Mouse (Mus musculus) stomach, embryonic 16.5 days (tissue): ENCODE measurements around the gene Azin2. TPM values are rescaled to one million over a fixed set of nuclear protein-coding genes. Genes with fewer than 3 reads are reported as not detected.

Source experiments
- ATAC-seq: fragments of 200-750 bp; cut with Nextera tagmentation; 2 replicates; pipeline ENCODE4 v1.8.0; 2017; ENCODE audit warnings: moderate number of reproducible peaks, moderate TSS enrichment; ENCODE audit not compliant: insufficient read depth, low FRiP score
- H3K27ac ChIP-seq: fragments of 300-500 bp; sonication (generic); 2 replicates; pipeline ENCODE4 v1.5.1; 2014; ENCODE audit warnings: low read length
- H3K27me3 ChIP-seq: fragments of 300-500 bp; sonication (generic); 2 replicates; pipeline ENCODE4 v1.6.1; 2014; ENCODE audit warnings: low read length, control low read depth, mixed read lengths; ENCODE audit not compliant: control insufficient read depth, insufficient read depth
- H3K36me3 ChIP-seq: fragments of 300-500 bp; sonication (generic); 2 replicates; pipeline ENCODE4 v1.6.1; 2014; ENCODE audit warnings: low read length; ENCODE audit not compliant: control insufficient read depth, insufficient read depth
- H3K4me1 ChIP-seq: fragments of 300-500 bp; sonication (generic); 2 replicates; pipeline ENCODE4 v1.6.1; 2014; ENCODE audit warnings: low read length, control low read depth, mixed read lengths; ENCODE audit not compliant: control insufficient read depth, insufficient read depth
- H3K4me2 ChIP-seq: fragments of 300-500 bp; sonication (generic); 2 replicates; pipeline ENCODE4 v1.6.1; 2014; ENCODE audit warnings: low read depth, low read length, mixed read lengths
- H3K4me3 ChIP-seq: fragments of 300-500 bp; sonication (generic); replicated peaks from 2 replicates; pipeline ENCODE4 v1.5.1; 2014; ENCODE audit warnings: mild to moderate bottlenecking, low read length
- H3K9ac ChIP-seq: fragments of 300-500 bp; sonication (generic); 2 replicates; pipeline ENCODE4 v1.6.1; 2014; ENCODE audit warnings: low read length
- H3K9me3 ChIP-seq: fragments of 300-500 bp; sonication (generic); replicated peaks from 2 replicates; pipeline ENCODE4 v1.6.1; 2016; ENCODE audit warnings: low read length, control low read depth; ENCODE audit not compliant: control insufficient read depth
- WGBS: fragments of 180-500 bp; shearing (Covaris S2); extraction: QIAGEN DNeasy Blood & Tissue Kit; methylation state at CpG from one replicate; pipeline ENCODE4 v1.1.7; 2014; 5-methylcytosine and 5-hydroxymethylcytosine counted together
- polyA plus RNA-seq: library from polyadenylated mRNA; unstranded; fragments of >200 nt; fragmentation: Nextera tagmentation; extraction: Ambion mirVana; gene quantifications from 2 replicates; pipeline ENCODE4 v1.2.1, GENCODE M21; 2015

Gene Azin2
- polyA plus RNA-seq, 1 experiment from 2014 or later: 14.3 TPM

GRCm38 (mm10) chr4:128900484-128900883 is 61.8 kb downstream of the Azin2 start:
- 83% methylated on average over 14 of the region's 14 CpGs for WGBS
- Histone ChIP-seq H3K9me3 (no peaks in the 10 kb centered on the region), H3K27ac (no peak overlapping the region), H3K9ac (no peak overlapping the region), H3K36me3 (no peaks in the 10 kb centered on the region), H3K4me3 (no peak overlapping the region), H3K27me3 (no peaks in the 10 kb centered on the region), H3K4me1 (peaks cover 25% of the 10 kb centered on the region), H3K4me2 (no peak overlapping the region)
- ATAC-seq: no peak

DNA sequence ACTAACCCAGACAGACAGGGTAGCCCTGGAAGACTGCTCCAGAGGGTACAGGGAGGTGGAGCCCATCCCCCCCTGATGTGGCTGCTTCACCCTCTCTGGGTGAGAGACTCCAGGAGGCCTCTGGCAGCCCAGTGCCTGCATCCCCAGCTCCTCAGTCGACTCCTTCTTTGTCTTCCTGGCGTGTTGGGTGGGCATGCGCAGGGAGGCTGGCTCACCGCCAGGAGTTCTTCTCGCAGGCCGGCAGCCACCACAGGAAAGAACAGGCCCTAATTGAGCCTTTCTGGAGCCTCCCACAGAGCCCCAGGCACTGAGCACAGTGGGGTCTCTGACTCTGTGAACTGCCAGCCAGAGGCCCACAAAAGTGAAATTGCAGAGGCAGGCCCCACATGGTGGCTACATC is 62.9 kb downstream of the Azin2 start:
- peak; percentile 78 for ATAC-seq
- H3K4me2 ChIP-seq: no peak overlapping the region
- H3K9me3 ChIP-seq: no peaks in the 10 kb centered on the region
- H3K4me1 ChIP-seq: peaks cover 25% of the 10 kb centered on the region
- WGBS: 19% methylated on average over 6 of the region's 6 CpGs
- H3K36me3 ChIP-seq: no peaks in the 10 kb centered on the region
- no peaks in the 10 kb centered on the region for H3K27me3 ChIP-seq
- H3K4me3 ChIP-seq: no peak overlapping the region
- H3K9ac ChIP-seq: peak overlapping the region; percentile 59
- peak overlapping the region; percentile 81 for H3K27ac ChIP-seq

DNA sequence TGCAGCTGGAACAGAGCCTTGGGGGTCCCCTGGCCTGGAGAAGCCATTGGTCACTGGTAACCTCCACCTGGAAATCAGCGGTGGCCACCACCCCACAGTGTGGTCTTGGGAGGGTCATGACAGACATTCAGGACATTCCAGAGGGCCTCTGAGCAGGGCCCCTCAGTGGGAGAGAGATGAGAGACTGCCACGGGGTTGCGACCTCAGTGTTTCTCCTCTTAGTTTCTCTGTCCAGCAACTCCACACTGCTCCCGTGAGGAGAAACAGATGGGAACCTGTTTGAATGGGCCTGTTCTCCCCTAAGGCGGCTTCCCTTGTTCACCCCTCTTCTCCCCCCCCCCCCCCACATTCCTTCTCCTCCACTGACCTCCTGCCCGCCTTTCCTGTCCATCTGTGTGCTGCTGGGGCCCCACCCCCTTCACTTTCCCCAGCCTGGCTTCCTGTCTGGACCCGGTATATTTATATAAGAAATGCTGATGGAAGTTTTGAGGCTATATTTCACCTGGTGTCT is 64.3 kb downstream of the Azin2 start:
- Histone ChIP-seq H3K27me3 (no peaks in the 10 kb centered on the region), H3K9ac (no peak overlapping the region), H3K4me3 (no peak overlapping the region), H3K4me2 (no peak overlapping the region), H3K9me3 (no peaks in the 10 kb centered on the region), H3K36me3 (no peaks in the 10 kb centered on the region), H3K27ac (no peak overlapping the region), H3K4me1 (peaks cover 23% of the 10 kb centered on the region)
- peak; percentile 48 for ATAC-seq
- WGBS: 8% methylated on average over 7 of the region's 7 CpGs

DNA sequence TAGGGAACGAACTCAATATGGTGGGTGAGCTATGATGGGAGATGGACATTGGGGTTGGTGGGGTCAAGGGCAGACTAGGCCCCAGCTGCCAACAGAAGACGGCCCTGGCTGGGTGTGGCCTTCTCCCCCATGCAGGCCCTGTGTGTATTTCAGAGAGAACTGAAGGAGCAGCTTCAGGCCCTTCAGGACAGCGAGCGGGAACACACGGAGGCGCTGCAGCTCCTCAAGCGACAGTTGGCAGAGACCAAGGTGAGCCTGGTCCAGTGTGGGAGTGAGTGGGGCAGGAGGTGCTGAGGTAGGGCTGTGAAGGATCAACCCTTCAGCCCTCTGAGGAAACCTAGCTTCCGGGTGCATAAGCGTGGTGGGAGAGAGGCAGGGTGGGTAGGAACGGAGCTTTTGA is 65.6 kb downstream of the Azin2 start:
- no peak overlapping the region for H3K9ac ChIP-seq
- ATAC-seq: no peak
- no peak overlapping the region for H3K4me3 ChIP-seq
- 91% methylated on average over 10 of the region's 10 CpGs for WGBS
- no peaks in the 10 kb centered on the region for H3K36me3 ChIP-seq
- H3K4me2 ChIP-seq: no peak overlapping the region
- H3K27me3 ChIP-seq: no peaks in the 10 kb centered on the region
- no peaks in the 10 kb centered on the region for H3K9me3 ChIP-seq
- H3K4me1 ChIP-seq: peaks cover 23% of the 10 kb centered on the region
- no peak overlapping the region for H3K27ac ChIP-seq

GRCm38 (mm10) chr4:128895841-128896240 is 66.4 kb downstream of the Azin2 start:
- H3K27me3 ChIP-seq: no peaks in the 10 kb centered on the region
- no peak overlapping the region for H3K4me2 ChIP-seq
- H3K4me3 ChIP-seq: no peak overlapping the region
- no peak overlapping the region for H3K27ac ChIP-seq
- H3K9me3 ChIP-seq: no peaks in the 10 kb centered on the region
- 87% methylated on average over 4 of the region's 4 CpGs for WGBS
- no peaks in the 10 kb centered on the region for H3K36me3 ChIP-seq
- H3K9ac ChIP-seq: no peak overlapping the region
- no peak for ATAC-seq
- peaks cover 23% of the 10 kb centered on the region for H3K4me1 ChIP-seq

- Histone ChIP-seq H3K4me2 (no peak overlapping the region), H3K4me3 (no peak overlapping the region), H3K9me3 (no peaks in the 10 kb centered on the region), H3K9ac (no peak overlapping the region), H3K27me3 (no peaks in the 10 kb centered on the region), H3K4me1 (peaks cover 15% of the 10 kb centered on the region), H3K27ac (no peak overlapping the region), H3K36me3 (no peaks in the 10 kb centered on the region)
- 82% methylated on average over 12 of the region's 12 CpGs for WGBS
- no peak for ATAC-seq
Observed at GRCm38 (mm10) chr4:128894112-128894511, 68.1 kb downstream of the Azin2 start.

DNA sequence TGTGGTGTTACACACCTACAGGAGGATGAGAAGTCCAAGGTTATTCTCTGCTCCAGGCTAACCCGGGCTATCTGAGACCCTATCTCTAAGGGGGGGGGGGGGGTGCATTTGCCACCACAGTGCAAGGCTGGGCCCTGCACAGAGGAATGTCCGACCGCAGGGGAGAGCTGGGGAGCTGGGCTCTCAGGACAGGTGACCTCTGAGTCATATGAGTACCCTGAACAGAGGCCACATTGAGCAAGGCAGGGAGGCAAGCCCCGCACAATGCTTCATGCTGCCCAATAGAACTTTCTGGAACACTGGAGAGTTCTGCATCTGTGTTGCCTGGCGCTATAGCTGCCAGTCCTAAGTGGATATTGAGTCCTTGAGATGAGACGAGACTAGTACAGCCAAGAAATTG is 70.1 kb downstream of the Azin2 start:
- Histone ChIP-seq H3K4me3 (no peak overlapping the region), H3K36me3 (no peaks in the 10 kb centered on the region), H3K4me2 (no peak overlapping the region), H3K4me1 (no peaks in the 10 kb centered on the region), H3K9ac (no peak overlapping the region), H3K27me3 (no peaks in the 10 kb centered on the region), H3K27ac (no peak overlapping the region), H3K9me3 (no peaks in the 10 kb centered on the region)
- WGBS: 83% methylated on average over 6 of the region's 6 CpGs
- no peak for ATAC-seq

GRCm38 (mm10) chr4:128891746-128892145 is 70.5 kb downstream of the Azin2 start:
- H3K4me3 ChIP-seq: no peak overlapping the region
- 69% methylated on average over 6 of the region's 6 CpGs for WGBS
- no peaks in the 10 kb centered on the region for H3K9me3 ChIP-seq
- H3K9ac ChIP-seq: no peak overlapping the region
- H3K27ac ChIP-seq: no peak overlapping the region
- no peaks in the 10 kb centered on the region for H3K27me3 ChIP-seq
- no peaks in the 10 kb centered on the region for H3K4me1 ChIP-seq
- no peak for ATAC-seq
- no peak overlapping the region for H3K4me2 ChIP-seq
- H3K36me3 ChIP-seq: no peaks in the 10 kb centered on the region

DNA sequence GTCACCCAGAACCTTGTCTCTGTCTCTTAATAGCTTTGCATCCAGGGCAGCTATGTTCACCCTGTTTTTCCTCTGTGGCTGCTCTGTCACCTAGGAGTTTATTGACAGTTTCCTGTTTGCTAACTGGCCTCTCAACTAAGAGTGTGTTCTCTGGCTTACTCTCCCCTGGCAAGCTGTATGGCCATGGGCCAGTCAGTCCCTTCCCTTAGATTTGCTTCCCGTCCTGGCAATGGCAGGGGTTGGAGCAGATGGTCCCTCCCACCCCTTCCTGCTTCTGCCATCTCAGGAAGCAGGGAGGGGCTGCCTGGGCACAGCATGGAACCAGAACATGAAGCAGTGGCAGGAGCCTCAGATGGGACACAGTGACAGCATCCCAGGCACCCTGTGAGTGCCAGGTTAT is 71.1 kb downstream of the Azin2 start:
- 26% methylated on average over 1 of the region's 1 CpGs for WGBS
- ATAC-seq: no peak
- no peaks in the 10 kb centered on the region for H3K36me3 ChIP-seq
- H3K9me3 ChIP-seq: no peaks in the 10 kb centered on the region
- H3K4me1 ChIP-seq: peaks cover 4% of the 10 kb centered on the region; the same call in 1 of the 2 replicates
- H3K4me3 ChIP-seq: no peak overlapping the region
- H3K9ac ChIP-seq: no peak overlapping the region
- no peaks in the 10 kb centered on the region for H3K27me3 ChIP-seq
- H3K27ac ChIP-seq: no peak overlapping the region
- H3K4me2 ChIP-seq: no peak overlapping the region
